Mouse (Mus musculus): ENCODE measurements around the gene Stxbp6. TPM values are rescaled to one million over a fixed set of nuclear protein-coding genes. Genes with fewer than 3 reads are reported as not detected.

Gene Stxbp6
- polyA plus RNA-seq, 1 experiment: 0.08 TPM

DNA sequence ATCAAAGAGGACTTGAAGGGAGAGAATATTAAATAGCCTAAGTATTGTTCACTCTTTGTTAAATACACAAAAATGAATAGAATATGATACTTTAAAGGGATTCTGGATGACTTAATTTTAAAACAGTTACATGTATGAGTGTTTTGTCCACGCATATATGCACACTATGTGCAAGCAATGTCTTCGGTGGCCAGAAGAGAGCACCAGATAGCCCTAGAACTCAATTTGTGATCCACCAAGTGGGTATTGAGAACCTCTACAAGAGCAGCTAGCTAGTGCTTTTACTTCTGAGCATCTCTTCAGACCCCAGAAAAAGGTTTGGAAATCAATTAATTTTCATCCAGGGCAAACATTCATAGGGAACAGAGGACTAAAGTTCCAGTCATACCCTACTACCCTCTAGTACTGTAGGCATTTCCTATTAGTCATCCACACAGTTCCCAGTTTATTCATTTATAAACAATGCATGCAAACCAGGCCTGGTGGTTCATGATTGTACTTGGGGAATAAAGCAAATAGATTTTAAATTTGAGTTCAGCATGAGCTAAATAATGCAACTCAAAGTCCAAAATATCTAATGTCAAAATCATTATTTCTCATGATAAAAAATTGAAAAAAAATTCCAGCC is 64.4 kb downstream of the Stxbp6 start:
- no peaks in the 10 kb centered on the region for H3K79me2 ChIP-seq (ENCODE audit: control insufficient read depth, insufficient read depth)
- H3K36me3 ChIP-seq (ENCODE audit: control insufficient read depth, insufficient read depth): no peaks in the 10 kb centered on the region
- H3K79me3 ChIP-seq (ENCODE audit: low read depth): no peaks in the 10 kb centered on the region
- TF ChIP-seq MYOG (IDR thresholded peaks at IDR 0.05; ENCODE audit: control insufficient read depth, extremely low read depth, insufficient read length) (no peak), CTCF (IDR thresholded peaks at IDR 0.05; ENCODE audit: control insufficient read depth, insufficient read depth, insufficient read length) (no peak), USF1 (IDR thresholded peaks at IDR 0.05; ENCODE audit: low read depth) (no peak), MAX (IDR thresholded peaks at IDR 0.05) (no peak), MYOD1 (IDR thresholded peaks at IDR 0.05; ENCODE audit: control insufficient read depth, insufficient read length, low read depth) (no peak), FOSL1 (IDR thresholded peaks at IDR 0.05; ENCODE audit: insufficient read depth, low read length, poor library complexity, severe bottlenecking) (no peak), CEBPB (IDR thresholded peaks at IDR 0.05; ENCODE audit: low read depth) (no peak)
- no peaks in the 10 kb centered on the region for H3K27me3 ChIP-seq (ENCODE audit: control insufficient read depth, insufficient read depth, insufficient read length)
- no peak overlapping the region for H3K4me3 ChIP-seq (ENCODE audit: insufficient read depth, poor library complexity, severe bottlenecking)
- no peak overlapping the region for H3ac ChIP-seq (ENCODE audit: control insufficient read depth, insufficient read length, low read depth)

DNA sequence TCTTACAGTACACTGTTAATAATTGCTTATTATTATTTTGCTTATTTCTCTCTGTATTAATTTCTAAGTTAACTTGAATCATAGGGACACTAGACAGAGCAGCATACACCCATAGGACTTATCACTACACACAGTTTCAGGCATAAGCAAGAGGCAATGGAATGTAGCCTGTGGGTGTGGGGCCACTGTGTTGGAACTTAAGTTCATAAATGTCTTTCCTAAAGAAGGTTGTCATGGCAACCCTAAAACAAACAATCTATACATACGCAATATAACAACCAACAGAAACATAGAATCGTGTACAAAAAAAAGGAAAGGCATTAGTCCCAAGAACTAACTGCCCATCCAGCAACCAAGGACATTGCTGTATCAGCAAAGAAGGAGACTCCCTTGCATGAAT is 67.9 kb downstream of the Stxbp6 start:
- Histone ChIP-seq H3K4me3 (ENCODE audit: insufficient read depth, poor library complexity, severe bottlenecking) (no peak overlapping the region), H3ac (ENCODE audit: control insufficient read depth, insufficient read length, low read depth) (no peak overlapping the region)
- TF ChIP-seq CEBPB (IDR thresholded peaks at IDR 0.05; ENCODE audit: low read depth): no peak
- TF ChIP-seq MYOG (IDR thresholded peaks at IDR 0.05; ENCODE audit: control insufficient read depth, extremely low read depth, insufficient read length): no peak
- TF ChIP-seq MAX (IDR thresholded peaks at IDR 0.05): no peak
- TF ChIP-seq USF1 (IDR thresholded peaks at IDR 0.05; ENCODE audit: low read depth): no peak
- TF ChIP-seq MYOD1 (IDR thresholded peaks at IDR 0.05; ENCODE audit: control insufficient read depth, insufficient read length, low read depth): no peak

DNA sequence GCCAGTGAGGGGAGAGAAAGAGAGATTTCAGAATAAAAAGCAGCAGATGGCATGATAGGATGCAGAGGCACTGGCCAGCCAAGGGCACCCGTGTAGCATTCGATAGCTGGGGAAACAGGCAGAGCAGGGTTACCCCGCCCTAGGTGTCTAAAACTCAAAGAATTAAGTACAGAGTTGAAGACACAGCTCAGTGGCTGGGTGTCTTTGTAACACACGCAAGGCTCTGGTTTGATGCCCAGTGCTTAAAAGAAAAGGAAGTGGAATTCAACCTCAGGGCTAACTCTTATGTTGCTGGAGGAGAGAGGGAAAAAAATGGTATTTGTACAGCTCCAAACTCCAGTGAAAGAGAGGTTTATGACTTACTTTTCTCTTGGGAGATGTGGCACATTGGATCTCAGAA is 68.5 kb downstream of the Stxbp6 start:
- Histone ChIP-seq H3K36me3 (ENCODE audit: control insufficient read depth, insufficient read depth) (no peaks in the 10 kb centered on the region), H3K4me3 (ENCODE audit: insufficient read depth, poor library complexity, severe bottlenecking) (no peak overlapping the region), H3K27me3 (ENCODE audit: control insufficient read depth, insufficient read depth, insufficient read length) (no peaks in the 10 kb centered on the region), H3ac (ENCODE audit: control insufficient read depth, insufficient read length, low read depth) (no peak overlapping the region), H3K79me2 (ENCODE audit: control insufficient read depth, insufficient read depth) (no peaks in the 10 kb centered on the region), H3K79me3 (ENCODE audit: low read depth) (no peaks in the 10 kb centered on the region)
- TF ChIP-seq CEBPB (IDR thresholded peaks at IDR 0.05; ENCODE audit: low read depth) (no peak), MYOD1 (IDR thresholded peaks at IDR 0.05; ENCODE audit: control insufficient read depth, insufficient read length, low read depth) (no peak), CTCF (IDR thresholded peaks at IDR 0.05; ENCODE audit: control insufficient read depth, insufficient read depth, insufficient read length) (no peak), MAX (IDR thresholded peaks at IDR 0.05) (no peak), USF1 (IDR thresholded peaks at IDR 0.05; ENCODE audit: low read depth) (no peak), MYOG (IDR thresholded peaks at IDR 0.05; ENCODE audit: control insufficient read depth, extremely low read depth, insufficient read length) (no peak), FOSL1 (IDR thresholded peaks at IDR 0.05; ENCODE audit: insufficient read depth, low read length, poor library complexity, severe bottlenecking) (no peak)

More for the DNA sequence above, 67.9 kb downstream of the Stxbp6 start:
- no peaks in the 10 kb centered on the region for H3K79me3 ChIP-seq (ENCODE audit: low read depth)
- H3K79me2 ChIP-seq (ENCODE audit: control insufficient read depth, insufficient read depth): no peaks in the 10 kb centered on the region
- H3K27me3 ChIP-seq (ENCODE audit: control insufficient read depth, insufficient read depth, insufficient read length): no peaks in the 10 kb centered on the region
- H3K36me3 ChIP-seq (ENCODE audit: control insufficient read depth, insufficient read depth): no peaks in the 10 kb centered on the region

DNA sequence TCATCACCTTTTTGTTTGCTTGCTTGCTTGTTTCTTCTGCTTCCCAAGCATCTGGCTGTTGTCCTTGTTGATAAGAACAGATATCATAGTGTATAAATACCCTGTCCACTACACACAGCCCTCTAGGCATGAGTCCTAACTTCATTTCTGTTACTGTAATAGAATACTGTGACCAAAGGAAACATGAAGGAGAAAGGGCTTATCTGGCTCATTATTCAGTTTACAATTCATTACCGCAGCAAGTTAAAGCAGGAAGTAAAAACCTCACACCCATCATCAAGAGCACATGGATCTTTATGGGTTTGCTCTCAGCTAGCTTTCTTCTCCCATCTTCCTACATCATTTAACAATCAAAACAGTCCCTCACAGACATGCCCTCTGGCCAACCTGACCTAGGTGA is 72.5 kb downstream of the Stxbp6 start:
- no peaks in the 10 kb centered on the region for H3K36me3 ChIP-seq (ENCODE audit: control insufficient read depth, insufficient read depth)
- H3K79me3 ChIP-seq (ENCODE audit: low read depth): no peaks in the 10 kb centered on the region
- no peaks in the 10 kb centered on the region for H3K79me2 ChIP-seq (ENCODE audit: control insufficient read depth, insufficient read depth)
- H3ac ChIP-seq (ENCODE audit: control insufficient read depth, insufficient read length, low read depth): no peak overlapping the region
- H3K4me3 ChIP-seq (ENCODE audit: insufficient read depth, poor library complexity, severe bottlenecking): no peak overlapping the region
- H3K27me3 ChIP-seq (ENCODE audit: control insufficient read depth, insufficient read depth, insufficient read length): no peaks in the 10 kb centered on the region
- TF ChIP-seq USF1 (IDR thresholded peaks at IDR 0.05; ENCODE audit: low read depth) (no peak), FOSL1 (IDR thresholded peaks at IDR 0.05; ENCODE audit: insufficient read depth, low read length, poor library complexity, severe bottlenecking) (no peak), MAX (IDR thresholded peaks at IDR 0.05) (no peak), MYOG (IDR thresholded peaks at IDR 0.05; ENCODE audit: control insufficient read depth, extremely low read depth, insufficient read length) (no peak), CTCF (IDR thresholded peaks at IDR 0.05; ENCODE audit: control insufficient read depth, insufficient read depth, insufficient read length) (no peak), MYOD1 (IDR thresholded peaks at IDR 0.05; ENCODE audit: control insufficient read depth, insufficient read length, low read depth) (no peak), CEBPB (IDR thresholded peaks at IDR 0.05; ENCODE audit: low read depth) (no peak)

DNA sequence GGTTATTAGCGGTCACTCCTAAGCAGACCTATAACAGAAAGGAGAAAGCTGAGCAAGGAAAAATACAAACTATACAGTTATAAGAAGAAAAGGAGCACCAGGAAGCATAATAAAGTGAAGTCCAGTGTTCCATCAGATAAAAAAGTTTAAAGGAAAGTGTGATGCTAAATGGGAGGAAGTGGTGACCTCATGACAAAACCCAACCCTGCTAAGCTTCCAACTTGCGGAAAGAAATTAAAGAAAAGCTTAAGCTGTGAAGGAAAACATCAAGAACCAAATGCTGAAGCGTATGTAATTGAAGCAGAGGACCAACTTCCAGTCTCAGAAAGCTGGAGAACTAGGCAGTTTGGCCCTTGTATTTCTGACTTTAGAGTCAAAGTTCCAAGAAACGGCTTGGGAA is 77.1 kb downstream of the Stxbp6 start:
- Histone ChIP-seq H3K79me2 (ENCODE audit: control insufficient read depth, insufficient read depth) (no peaks in the 10 kb centered on the region), H3ac (ENCODE audit: control insufficient read depth, insufficient read length, low read depth) (no peak overlapping the region), H3K27me3 (ENCODE audit: control insufficient read depth, insufficient read depth, insufficient read length) (no peaks in the 10 kb centered on the region), H3K79me3 (ENCODE audit: low read depth) (no peaks in the 10 kb centered on the region), H3K4me3 (ENCODE audit: insufficient read depth, poor library complexity, severe bottlenecking) (no peak overlapping the region), H3K36me3 (ENCODE audit: control insufficient read depth, insufficient read depth) (no peaks in the 10 kb centered on the region)
- no peak for TF ChIP-seq MYOG (IDR thresholded peaks at IDR 0.05; ENCODE audit: control insufficient read depth, extremely low read depth, insufficient read length)
- no peak for TF ChIP-seq CEBPB (IDR thresholded peaks at IDR 0.05; ENCODE audit: low read depth)
- no peak for TF ChIP-seq FOSL1 (IDR thresholded peaks at IDR 0.05; ENCODE audit: insufficient read depth, low read length, poor library complexity, severe bottlenecking)
- TF ChIP-seq USF1 (IDR thresholded peaks at IDR 0.05; ENCODE audit: low read depth): no peak
- TF ChIP-seq CTCF (IDR thresholded peaks at IDR 0.05; ENCODE audit: control insufficient read depth, insufficient read depth, insufficient read length): no peak
- no peak for TF ChIP-seq MYOD1 (IDR thresholded peaks at IDR 0.05; ENCODE audit: control insufficient read depth, insufficient read length, low read depth)
- no peak for TF ChIP-seq MAX (IDR thresholded peaks at IDR 0.05)

DNA sequence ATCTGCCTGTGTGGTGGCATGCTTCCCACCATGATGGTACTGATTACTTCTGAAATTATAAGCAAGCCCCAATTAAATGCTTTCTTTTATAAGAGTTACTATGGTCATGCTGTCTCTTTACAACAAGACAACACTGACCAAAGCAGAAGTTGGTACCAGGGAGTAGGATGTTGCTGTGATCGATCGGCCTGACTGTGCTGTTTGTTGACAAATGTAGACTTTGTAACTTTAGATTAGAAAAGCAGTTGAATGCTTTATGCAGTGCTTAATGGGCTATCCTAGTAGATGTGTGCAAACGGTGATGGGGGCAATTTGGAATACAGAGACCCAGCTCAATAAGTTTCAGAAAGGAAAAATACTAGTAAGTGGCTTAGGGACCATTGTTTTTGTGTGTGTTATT is 77.6 kb downstream of the Stxbp6 start:
- TF ChIP-seq USF1 (IDR thresholded peaks at IDR 0.05; ENCODE audit: low read depth) (no peak), MAX (IDR thresholded peaks at IDR 0.05) (no peak), FOSL1 (IDR thresholded peaks at IDR 0.05; ENCODE audit: insufficient read depth, low read length, poor library complexity, severe bottlenecking) (no peak), CTCF (IDR thresholded peaks at IDR 0.05; ENCODE audit: control insufficient read depth, insufficient read depth, insufficient read length) (no peak), MYOD1 (IDR thresholded peaks at IDR 0.05; ENCODE audit: control insufficient read depth, insufficient read length, low read depth) (no peak)
- Histone ChIP-seq H3K4me3 (ENCODE audit: insufficient read depth, poor library complexity, severe bottlenecking) (no peak overlapping the region), H3ac (ENCODE audit: control insufficient read depth, insufficient read length, low read depth) (no peak overlapping the region), H3K36me3 (ENCODE audit: control insufficient read depth, insufficient read depth) (no peaks in the 10 kb centered on the region), H3K27me3 (ENCODE audit: control insufficient read depth, insufficient read depth, insufficient read length) (no peaks in the 10 kb centered on the region), H3K79me2 (ENCODE audit: control insufficient read depth, insufficient read depth) (no peaks in the 10 kb centered on the region), H3K79me3 (ENCODE audit: low read depth) (no peaks in the 10 kb centered on the region)
